Mouse (Mus musculus) C3H10T1/2 (cell line): Measurements from ENCODE around the gene Sept4. TPM values are rescaled to one million over a fixed set of nuclear protein-coding genes. Genes with fewer than 3 reads are reported as not detected.

Experiments used
- polyA plus RNA-seq, 2 experiments: library from polyadenylated mRNA; unstranded; fragments of >200 nt; fragmentation: generic; extraction: Trizol; gene quantifications; one replicate each; pipeline ENCODE4 v1.2.1; 2012; ENCODE audit warnings: missing spikeins in 2 of 2

Sept4 gene
- polyA plus RNA-seq, result under 1 TPM; 0.15 to 0.27 TPM

GRCm38 (mm10) chr11:87568255-87568953 is at the start of gene Sept4:
TSS of gene Sept4 (plus strand) at chr11:87568903.

GRCm38 (mm10) chr11:87566501-87566900 is 2.2 kb upstream of the Sept4 start, which contains the start of gene Gm11492:
TSS of gene Gm11492 (plus strand) at chr11:87566653.

GRCm38 (mm10) chr11:87591526-87592353 is 23.0 kb downstream of the Sept4 start, which contains the start of gene Mtmr4:
TSS of gene Mtmr4 (plus strand) at chr11:87592162.

DNA sequence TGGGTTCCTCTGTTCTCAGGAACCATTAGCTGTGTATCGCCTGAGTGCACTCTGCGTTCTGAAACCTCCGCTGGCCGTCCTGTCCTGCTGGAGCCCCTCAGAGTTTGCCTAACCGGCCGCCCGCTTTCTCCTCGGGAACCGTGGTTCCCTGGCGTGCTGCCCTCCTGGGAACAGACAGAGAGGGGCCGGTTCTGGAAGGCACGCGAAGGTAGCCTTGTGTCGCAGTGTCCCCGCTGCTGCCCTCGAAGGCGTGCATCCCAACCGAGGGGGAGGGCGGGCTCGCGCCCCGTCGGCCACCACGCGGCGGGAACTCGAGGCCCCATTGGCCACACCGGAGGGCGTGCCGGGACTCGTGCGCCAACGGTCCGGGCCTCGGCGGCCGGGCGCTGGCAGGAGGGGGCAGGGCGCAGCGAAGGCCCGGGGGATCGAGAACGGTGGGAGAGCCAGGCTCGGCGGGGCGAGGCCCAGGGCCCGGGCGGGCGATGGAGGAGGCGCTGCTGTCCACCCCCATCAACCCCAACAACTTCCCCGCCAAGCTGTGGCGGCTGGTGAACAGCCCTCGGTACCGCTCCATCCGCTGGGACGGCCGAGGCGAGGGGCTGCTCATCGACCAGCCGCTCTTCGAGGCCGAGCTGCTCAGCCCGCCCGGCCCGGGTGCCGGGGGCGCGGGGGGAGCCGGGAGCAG is 48.2 kb downstream of the Sept4 start, which contains the start of gene Hsf5:
TSS of gene Hsf5 (plus strand) at position 375 of the 685 bp plus-strand sequence.

Other genes with a start within 250 kb of the Sept4 start
- under 1 TPM; 0.18 to 0.21 TPM for gene Ppm1e, start 209.9 kb upstream of the Sept4 start, polyA plus RNA-seq
- 1 to 10 TPM; 2.9 to 5.1 TPM for gene Rad51c, start 163.9 kb upstream of the Sept4 start, polyA plus RNA-seq
- gene Tex14, start 163.8 kb upstream of the Sept4 start, polyA plus RNA-seq, result under 1 TPM in 1 of 2 experiments, not detected in 1; 0.01 TPM
- gene Gm11492, start 2.2 kb upstream of the Sept4 start, polyA plus RNA-seq, result not detected
- gene Mtmr4, start 23.3 kb downstream of the Sept4 start, polyA plus RNA-seq, result 10 to 100 TPM in 1 of 2 experiments, 1 to 10 TPM in 1; 8.8 to 21.6 TPM
- under 1 TPM in 1 of 2 experiments, not detected in 1; 0.07 TPM for gene Hsf5, start 48.3 kb downstream of the Sept4 start, polyA plus RNA-seq
- under 1 TPM in 1 of 2 experiments, not detected in 1; 0.01 TPM for gene Rnf43, start 93.8 kb downstream of the Sept4 start, polyA plus RNA-seq
- 100 to 1,000 TPM; 223 to 408 TPM for gene Supt4a, start 168.6 kb downstream of the Sept4 start, polyA plus RNA-seq
- under 1 TPM in 1 of 2 experiments, not detected in 1; 0.01 TPM for gene Tspoap1, start 191.6 kb downstream of the Sept4 start, polyA plus RNA-seq
- not detected for gene Mpo, start 224.7 kb downstream of the Sept4 start, polyA plus RNA-seq